Mouse (Mus musculus): Measurements from ENCODE around the gene Nckap5. TPM values are rescaled to one million over a fixed set of nuclear protein-coding genes. Genes with fewer than 3 reads are reported as not detected.
A peak's percentile ranks its signal among the peaks of the same experiment; 100 is the strongest.

The Nckap5 gene
- polyA plus RNA-seq, 1 experiment from 2014 or later = 11.5 TPM

GRCm38 (mm10) chr1:126603771-126604515, 226.7 kb downstream of the Nckap5 start:
- Histone ChIP-seq H3K27ac (no peak overlapping the region), H3K9me3 (no peaks in the 10 kb centered on the region), H3K4me2 (no peak overlapping the region), H3K4me3 (no peak overlapping the region), H3K36me3 (replicated peaks) (no peaks in the 10 kb centered on the region), H3K9ac (no peak overlapping the region), H3K4me1 (peaks cover 12% of the 10 kb centered on the region; the same call in 1 of the 2 replicates), H3K27me3 (replicated peaks) (no peaks in the 10 kb centered on the region)
- ATAC-seq (replicated peaks) = no peak
- 89% methylated on average over 7 of the region's 7 CpGs for WGBS

DNA sequence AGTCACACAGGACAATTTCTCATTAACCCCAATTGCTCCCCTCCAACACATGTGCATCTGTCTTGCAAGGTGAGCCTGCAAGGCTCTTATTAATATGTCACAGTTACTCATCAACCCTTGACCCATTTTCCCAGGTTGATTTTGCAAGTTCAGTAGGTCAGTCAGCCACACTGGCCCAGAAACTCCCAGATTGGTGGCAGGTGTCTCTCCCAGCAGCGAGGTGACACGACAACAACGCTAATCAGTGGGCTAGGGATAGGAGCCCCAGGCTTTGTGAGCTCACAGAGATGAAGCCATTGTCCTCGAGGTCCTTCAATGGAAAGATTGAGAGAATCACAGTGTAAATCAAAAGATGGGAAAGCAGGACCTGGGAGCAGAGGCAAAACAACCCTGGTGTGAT, 230.0 kb downstream of the Nckap5 start:
- 66% methylated on average over 4 of the region's 4 CpGs for WGBS
- no peak for ATAC-seq (replicated peaks)
- H3K9ac ChIP-seq = no peak overlapping the region

DNA sequence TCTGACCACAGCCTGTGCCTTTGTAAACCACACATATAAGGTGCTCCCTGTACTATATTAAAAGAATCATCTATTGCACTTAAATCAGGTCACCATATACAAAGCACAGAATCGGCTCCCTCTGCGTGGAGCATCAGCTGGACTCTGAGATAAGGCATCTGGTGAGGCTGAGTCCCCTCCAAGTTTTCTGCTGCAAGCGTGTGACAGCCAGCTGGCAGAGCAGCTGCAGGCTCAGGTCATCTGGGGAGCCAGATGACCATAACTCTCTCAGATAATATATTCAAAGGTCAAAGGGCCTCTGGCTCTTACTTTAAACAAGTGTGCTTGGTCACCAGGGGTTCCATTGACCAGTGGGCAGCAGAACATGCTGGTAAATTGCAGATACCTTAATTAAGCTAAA, 233.2 kb downstream of the Nckap5 start:
- Histone ChIP-seq H3K36me3 (replicated peaks) (no peaks in the 10 kb centered on the region), H3K4me3 (no peak overlapping the region), H3K9me3 (no peaks in the 10 kb centered on the region), H3K9ac (no peak overlapping the region), H3K27ac (no peak overlapping the region), H3K27me3 (replicated peaks) (no peaks in the 10 kb centered on the region), H3K4me1 (peaks cover 9% of the 10 kb centered on the region; the same call in 1 of the 2 replicates), H3K4me2 (no peak overlapping the region)
- ATAC-seq (replicated peaks) = no peak
- 29% methylated on average over 3 of the region's 3 CpGs for WGBS

More for the DNA sequence above, 230.0 kb downstream of the Nckap5 start:
- H3K27me3 ChIP-seq (replicated peaks) = no peaks in the 10 kb centered on the region
- no peak overlapping the region for H3K4me3 ChIP-seq
- no peaks in the 10 kb centered on the region for H3K36me3 ChIP-seq (replicated peaks)
- no peak overlapping the region for H3K4me2 ChIP-seq
- no peak overlapping the region for H3K27ac ChIP-seq
- H3K9me3 ChIP-seq = no peaks in the 10 kb centered on the region
- peaks cover 9% of the 10 kb centered on the region; the same call in 1 of the 2 replicates for H3K4me1 ChIP-seq

GRCm38 (mm10) chr1:126594796-126595195, 235.8 kb downstream of the Nckap5 start:
- no peak overlapping the region for H3K9ac ChIP-seq
- no peaks in the 10 kb centered on the region for H3K27me3 ChIP-seq (replicated peaks)
- H3K9me3 ChIP-seq = no peaks in the 10 kb centered on the region
- no peak overlapping the region for H3K4me2 ChIP-seq
- no peak overlapping the region for H3K4me3 ChIP-seq
- no peak overlapping the region for H3K27ac ChIP-seq
- WGBS = 91% methylated on average over 3 of the region's 3 CpGs
- no peak for ATAC-seq (replicated peaks)
- peaks cover 9% of the 10 kb centered on the region; the same call in 1 of the 2 replicates for H3K4me1 ChIP-seq
- H3K36me3 ChIP-seq (replicated peaks) = no peaks in the 10 kb centered on the region

DNA sequence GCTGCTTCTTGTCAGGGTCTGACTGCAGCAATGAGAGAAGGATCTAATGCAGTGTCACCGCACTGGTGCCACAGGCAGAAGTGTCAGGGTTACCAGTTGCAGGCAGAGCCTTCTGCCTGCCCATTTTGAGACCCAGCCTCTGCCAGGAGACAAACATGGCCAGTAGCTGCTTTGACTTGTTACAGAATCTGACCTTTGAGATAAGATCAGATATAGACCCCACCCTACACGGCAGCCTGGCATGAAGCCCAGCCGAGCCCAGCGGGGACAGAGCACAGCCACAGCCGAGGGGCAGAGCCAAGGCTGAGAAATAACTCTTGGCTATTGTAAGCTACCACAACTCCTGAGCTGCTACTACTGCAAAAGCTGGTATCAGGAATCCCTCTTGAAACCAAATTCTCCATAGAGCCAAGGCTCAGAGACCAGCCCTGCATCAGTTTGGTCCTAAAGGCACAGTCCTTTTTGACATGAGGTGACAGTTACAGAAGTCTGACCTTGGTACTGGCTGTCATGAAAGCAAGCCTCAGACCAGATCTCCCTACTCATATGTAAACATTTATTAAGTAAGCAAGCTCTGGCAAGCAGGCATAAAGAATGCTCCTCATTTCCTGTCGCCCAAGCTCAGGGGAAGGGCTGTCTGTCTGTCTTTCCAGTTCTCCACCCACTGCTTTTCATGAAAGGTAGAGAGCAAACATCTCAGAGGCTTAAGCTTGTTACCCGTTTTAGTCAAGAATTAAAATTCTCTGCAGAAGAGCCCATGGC, 237.4 kb downstream of the Nckap5 start:
- no peak for ATAC-seq (replicated peaks)
- no peaks in the 10 kb centered on the region for H3K27me3 ChIP-seq (replicated peaks)
- H3K4me2 ChIP-seq = no peak overlapping the region
- H3K9ac ChIP-seq = no peak overlapping the region
- no peaks in the 10 kb centered on the region for H3K9me3 ChIP-seq
- H3K27ac ChIP-seq = no peak overlapping the region
- no peaks in the 10 kb centered on the region for H3K36me3 ChIP-seq (replicated peaks)
- peaks cover 5% of the 10 kb centered on the region; the same call in 1 of the 2 replicates for H3K4me1 ChIP-seq
- WGBS = 63% methylated on average over 7 of the region's 7 CpGs
- H3K4me3 ChIP-seq = no peak overlapping the region

DNA sequence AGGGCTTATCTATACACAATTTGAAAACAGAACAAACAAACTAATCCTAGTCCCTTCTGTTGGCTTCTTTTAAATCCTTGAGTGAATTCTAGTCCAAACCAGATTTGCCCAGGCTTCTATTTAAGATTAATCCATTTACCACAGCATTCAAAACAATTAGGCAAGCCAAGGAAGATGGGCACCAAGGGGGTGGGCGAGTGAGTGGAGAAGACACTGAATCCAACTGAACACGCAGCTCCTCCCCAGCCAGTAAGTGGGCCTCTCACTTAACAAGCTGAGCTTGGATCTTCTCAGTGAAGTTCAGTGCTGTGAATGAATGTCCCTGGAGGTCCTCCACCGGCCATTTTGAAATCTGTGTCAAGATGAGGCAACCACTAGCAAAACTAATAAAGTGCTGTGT, 239.7 kb downstream of the Nckap5 start:
- ATAC-seq (replicated peaks) = no peak
- WGBS = 37% methylated on average over 3 of the region's 3 CpGs
- H3K27me3 ChIP-seq (replicated peaks) = no peaks in the 10 kb centered on the region
- no peaks in the 10 kb centered on the region for H3K4me1 ChIP-seq
- no peak overlapping the region for H3K27ac ChIP-seq
- H3K9ac ChIP-seq = no peak overlapping the region
- H3K9me3 ChIP-seq = no peaks in the 10 kb centered on the region
- H3K4me3 ChIP-seq = no peak overlapping the region
- no peaks in the 10 kb centered on the region for H3K36me3 ChIP-seq (replicated peaks)
- H3K4me2 ChIP-seq = no peak overlapping the region

- no peak overlapping the region for H3K4me2 ChIP-seq
- H3K36me3 ChIP-seq (replicated peaks) = no peaks in the 10 kb centered on the region
- H3K9me3 ChIP-seq = no peaks in the 10 kb centered on the region
- ATAC-seq (replicated peaks) = no peak
- peaks cover 15% of the 10 kb centered on the region for H3K4me1 ChIP-seq
- H3K9ac ChIP-seq = no peak overlapping the region
- no peak overlapping the region for H3K4me3 ChIP-seq
- H3K27ac ChIP-seq = no peak overlapping the region
- H3K27me3 ChIP-seq (replicated peaks) = no peaks in the 10 kb centered on the region
These were observed 252.4 kb downstream of the Nckap5 start for GRCm38 (mm10) chr1:126578163-126578562.

- Histone ChIP-seq H3K27ac (peak overlapping the region; percentile 47; the same call in 1 of the 2 replicates), H3K36me3 (replicated peaks) (no peaks in the 10 kb centered on the region), H3K27me3 (replicated peaks) (no peaks in the 10 kb centered on the region), H3K9me3 (no peaks in the 10 kb centered on the region), H3K4me1 (peaks cover 23% of the 10 kb centered on the region), H3K9ac (no peak overlapping the region), H3K4me3 (no peak overlapping the region), H3K4me2 (no peak overlapping the region)
- ATAC-seq (replicated peaks) = peak; percentile 60
- 27% methylated on average over 9 of the region's 9 CpGs for WGBS
These were observed 256.3 kb downstream of the Nckap5 start for GRCm38 (mm10) chr1:126574295-126574694.

GRCm38 (mm10) chr1:126573714-126574113, 256.9 kb downstream of the Nckap5 start:
- H3K4me3 ChIP-seq = no peak overlapping the region
- H3K27me3 ChIP-seq (replicated peaks) = no peaks in the 10 kb centered on the region
- H3K9ac ChIP-seq = no peak overlapping the region
- H3K4me2 ChIP-seq = no peak overlapping the region
- peaks cover 23% of the 10 kb centered on the region for H3K4me1 ChIP-seq
- no peaks in the 10 kb centered on the region for H3K9me3 ChIP-seq
- H3K27ac ChIP-seq = 0 out of 2 replicates have a peak overlapping the region, but pooled peaks have one; percentile 47
- H3K36me3 ChIP-seq (replicated peaks) = no peaks in the 10 kb centered on the region
- 21% methylated on average over 3 of the region's 3 CpGs for WGBS
- ATAC-seq (replicated peaks) = peak; percentile 70

- no peak for ATAC-seq (replicated peaks)
- no peaks in the 10 kb centered on the region for H3K27me3 ChIP-seq (replicated peaks)
- no peaks in the 10 kb centered on the region for H3K36me3 ChIP-seq (replicated peaks)
- H3K4me3 ChIP-seq = no peak overlapping the region
- 78% methylated on average over 2 of the region's 2 CpGs for WGBS
- peaks cover 23% of the 10 kb centered on the region for H3K4me1 ChIP-seq
- H3K9ac ChIP-seq = no peak overlapping the region
- no peaks in the 10 kb centered on the region for H3K9me3 ChIP-seq
- no peak overlapping the region for H3K27ac ChIP-seq
- no peak overlapping the region for H3K4me2 ChIP-seq
These were observed 257.5 kb downstream of the Nckap5 start for GRCm38 (mm10) chr1:126573097-126573496.

GRCm38 (mm10) chr1:126569611-126570238, 260.9 kb downstream of the Nckap5 start:
- 76% methylated on average over 6 of the region's 6 CpGs for WGBS
- Histone ChIP-seq H3K27me3 (replicated peaks) (no peaks in the 10 kb centered on the region), H3K9ac (no peak overlapping the region), H3K36me3 (replicated peaks) (no peaks in the 10 kb centered on the region), H3K9me3 (no peaks in the 10 kb centered on the region), H3K27ac (no peak overlapping the region), H3K4me3 (no peak overlapping the region), H3K4me1 (peaks cover 25% of the 10 kb centered on the region), H3K4me2 (no peak overlapping the region)
- no peak for ATAC-seq (replicated peaks)

DNA sequence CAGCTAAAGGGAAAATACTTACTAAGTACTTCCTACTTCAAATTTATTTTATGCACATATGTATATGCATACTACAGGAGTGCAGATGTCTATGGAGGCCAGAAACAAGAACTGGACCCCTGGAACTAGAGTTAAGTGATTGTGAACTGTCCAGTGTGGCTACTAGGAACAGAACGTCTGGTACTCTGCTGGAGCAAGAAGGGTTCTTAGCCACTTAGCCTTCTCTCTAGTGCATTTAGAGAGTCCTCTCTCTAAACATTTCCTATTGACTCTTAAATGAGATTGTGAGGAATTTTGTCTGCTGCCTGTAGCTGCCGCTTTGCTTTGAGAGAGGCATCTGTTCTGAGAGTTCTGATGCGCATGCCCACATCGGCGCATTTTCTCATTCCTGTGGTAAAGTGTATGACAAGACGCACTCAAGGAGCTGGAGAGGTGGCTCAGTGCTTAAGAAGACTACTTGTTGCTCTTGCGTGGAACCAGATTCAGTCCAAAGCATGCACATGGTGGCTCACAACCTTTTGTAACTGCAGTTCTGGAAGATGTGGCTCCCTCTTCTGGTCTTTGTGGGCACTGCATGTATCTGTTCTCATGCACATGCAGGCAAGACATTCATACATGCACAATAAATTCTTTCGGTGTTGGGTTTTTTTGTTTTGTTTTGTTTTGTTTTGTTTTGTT, 261.9 kb downstream of the Nckap5 start:
- Histone ChIP-seq H3K27me3 (replicated peaks) (no peaks in the 10 kb centered on the region), H3K36me3 (replicated peaks) (no peaks in the 10 kb centered on the region), H3K4me2 (no peak overlapping the region), H3K4me3 (no peak overlapping the region), H3K9ac (no peak overlapping the region), H3K4me1 (peaks cover 16% of the 10 kb centered on the region), H3K27ac (no peak overlapping the region), H3K9me3 (no peaks in the 10 kb centered on the region)
- 87% methylated on average over 8 of the region's 8 CpGs for WGBS
- no peak for ATAC-seq (replicated peaks)
